In the genomic region with DNA sequence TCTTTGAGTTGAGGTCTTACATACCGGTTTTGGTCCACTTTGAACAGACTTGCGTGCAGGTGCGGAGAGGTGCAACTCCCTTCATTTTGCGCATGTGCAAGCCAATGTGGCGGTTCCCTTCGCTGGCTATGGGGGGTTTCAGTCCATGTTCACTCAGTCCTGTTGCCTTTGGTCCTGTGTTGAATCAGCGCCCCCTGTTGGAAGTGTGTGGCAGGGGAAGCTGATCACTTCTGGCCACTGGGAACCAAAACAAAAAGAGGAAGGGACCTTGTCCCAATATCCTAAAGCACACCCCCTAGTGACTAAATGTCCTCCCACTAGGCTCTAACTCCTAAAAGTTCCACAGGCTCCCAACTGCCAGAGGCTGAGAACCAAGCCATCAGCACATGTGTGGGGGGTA, we compare ENCODE assay signal across 25 mouse cellular contexts. TPM values are rescaled to one million over a fixed set of nuclear protein-coding genes. Genes with fewer than 3 reads are reported as not detected.
A peak's percentile ranks its signal among the peaks of the same experiment; 100 is the strongest.
DNase-seq lines count a peak whose midpoint lies in the region; ATAC-seq and TF ChIP-seq lines count a peak whose summit lies in the region.
"Had no signal": no experiment of that assay in that cellular context is flagged by ENCODE, and none has a peak within 500 bp of the region (broad histone marks: within the 10 kb centered on the region; RNA-seq: fewer than 3 reads in every experiment).

No protein-coding gene starts in this region.

- ATAC-seq in lung, embryonic 14.5 days (ENCODE audit: insufficient read depth): no peak
- ATAC-seq in hindbrain, embryonic 12.5 days (ENCODE audit: low FRiP score): no peak
- no peak for ATAC-seq in hindbrain, postnatal 0 days
- ATAC-seq: forebrain, embryonic 15.5 days; intestine, embryonic 16.5 days had no signal

- no peak overlapping the region for H3K4me2 ChIP-seq in lung, embryonic 14.5 days
- no peak overlapping the region for H3K4me2 ChIP-seq in hindbrain, embryonic 12.5 days (replicated peaks)
- H3K4me2 ChIP-seq in hindbrain, postnatal 0 days (ENCODE audit: low read depth, low read length): no peak overlapping the region
- H3K4me2 ChIP-seq: embryonic facial prominence, embryonic 12.5 days; forebrain, embryonic 15.5 days; hindbrain, embryonic 14.5 days; limb, embryonic 13.5 days; midbrain, embryonic 12.5 days; neural tube, embryonic 15.5 days had no signal

- TF ChIP-seq POLR2A in lung, adult 2 months (IDR thresholded peaks at IDR 0.05; ENCODE audit: borderline replicate concordance, extremely low read depth, low read depth, low read length): no peak

- H3K27me3 ChIP-seq in lung, embryonic 14.5 days (ENCODE audit: insufficient read depth, low read length): no peaks in the 10 kb centered on the region
- no peaks in the 10 kb centered on the region for H3K27me3 ChIP-seq in hindbrain, embryonic 12.5 days
- H3K27me3 ChIP-seq in hindbrain, postnatal 0 days (ENCODE audit: insufficient read depth, low read length): no peaks in the 10 kb centered on the region
- H3K27me3 ChIP-seq: embryonic facial prominence, embryonic 12.5 days; forebrain, embryonic 15.5 days; limb, embryonic 13.5 days; midbrain, embryonic 12.5 days; neural tube, embryonic 15.5 days had no signal

- H3K9me3 ChIP-seq in lung, embryonic 14.5 days (ENCODE audit: low read depth, low read length): no peaks in the 10 kb centered on the region
- no peaks in the 10 kb centered on the region for H3K9me3 ChIP-seq in ES-E14 (ENCODE audit: control insufficient read depth, insufficient read depth, low read depth, low read length)
- H3K9me3 ChIP-seq in hindbrain, embryonic 12.5 days (replicated peaks): no peaks in the 10 kb centered on the region
- no peaks in the 10 kb centered on the region for H3K9me3 ChIP-seq in hindbrain, postnatal 0 days (ENCODE audit: low read length)
- H3K9me3 ChIP-seq: embryonic facial prominence, embryonic 12.5 days; forebrain, embryonic 15.5 days; limb, embryonic 13.5 days; midbrain, embryonic 12.5 days; neural tube, embryonic 15.5 days had no signal

- no peaks in the 10 kb centered on the region for H3K4me1 ChIP-seq in lung, embryonic 14.5 days (ENCODE audit: insufficient read depth)
- no peaks in the 10 kb centered on the region for H3K4me1 ChIP-seq in lung, adult 2 months (ENCODE audit: control insufficient read depth, insufficient read depth, low read length)
- H3K4me1 ChIP-seq in ES-E14 (ENCODE audit: control insufficient read depth in 2 of 2, insufficient read depth in 2 of 2, low read length in 2 of 2, poor library complexity in 1 of 2): peaks cover 2% of the 10 kb centered on the region in 2 experiments; a peak in 2 of 4 replicates
- no peaks in the 10 kb centered on the region for H3K4me1 ChIP-seq in hindbrain, embryonic 12.5 days
- no peaks in the 10 kb centered on the region for H3K4me1 ChIP-seq in hindbrain, postnatal 0 days (ENCODE audit: insufficient read depth, low read length)
- H3K4me1 ChIP-seq: embryonic facial prominence, embryonic 12.5 days; forebrain, embryonic 15.5 days; limb, embryonic 13.5 days; midbrain, embryonic 12.5 days; neural tube, embryonic 15.5 days had no signal

- no peak overlapping the region for H3K4me3 ChIP-seq in lung, embryonic 14.5 days (ENCODE audit: low read depth, low read length)
- no peak overlapping the region for H3K4me3 ChIP-seq in lung, adult 2 months (replicated peaks; ENCODE audit: extremely low read depth, low read depth, low read length)
- 0 out of 4 replicates have a peak overlapping the region, but pooled peaks of 1 of the 2 experiments have one; percentile 1 for H3K4me3 ChIP-seq in ES-E14 (ENCODE audit: insufficient read depth in 1 of 2, low read depth in 1 of 2, low read length in 2 of 2, poor library complexity in 1 of 2, severe bottlenecking in 1 of 2)
- H3K4me3 ChIP-seq in hindbrain, embryonic 12.5 days: no peak overlapping the region
- no peak overlapping the region for H3K4me3 ChIP-seq in hindbrain, postnatal 0 days (ENCODE audit: low read length)
- H3K4me3 ChIP-seq: embryonic facial prominence, embryonic 12.5 days; forebrain, embryonic 15.5 days; heart, adult 2 months; limb, embryonic 13.5 days; midbrain, embryonic 12.5 days; myocyte; neural tube, embryonic 15.5 days had no signal

- no peaks in the 10 kb centered on the region for H3K36me3 ChIP-seq in lung, embryonic 14.5 days (ENCODE audit: insufficient read depth)
- peaks cover 18% of the 10 kb centered on the region; the same call in 1 of the 2 replicates for H3K36me3 ChIP-seq in ES-E14 (ENCODE audit: control insufficient read depth, insufficient read depth, low read length, poor library complexity, severe bottlenecking)
- no peaks in the 10 kb centered on the region for H3K36me3 ChIP-seq in hindbrain, embryonic 12.5 days
- no peaks in the 10 kb centered on the region for H3K36me3 ChIP-seq in hindbrain, postnatal 0 days (ENCODE audit: insufficient read depth, low read length)
- H3K36me3 ChIP-seq: embryonic facial prominence, embryonic 12.5 days; forebrain, embryonic 15.5 days; limb, embryonic 13.5 days; midbrain, embryonic 12.5 days; neural tube, embryonic 15.5 days had no signal

- DNase-seq in heart, adult 11 months: peak; percentile 57
- DNase-seq in heart, adult 8-10 months (ENCODE audit: low spot score): no peak
- DNase-seq in lung, embryonic 14.5 days: no peak
- no peak for DNase-seq in lung, adult 2 months
- peak; percentile 57 for DNase-seq in ES-E14 (ENCODE audit: low read depth, low spot score)
- DNase-seq in hindbrain, postnatal 0 days (ENCODE audit: low spot score): no peak
- DNase-seq: adrenal gland, adult 8-10 months; cerebellum, adult 8-10 months; heart, adult 2 months; heart, postnatal 10 days; kidney, postnatal 10 days; thymus, postnatal 4 days had no signal

- 86% methylated on average over 7 of the region's 7 CpGs for WGBS in lung, embryonic 14.5 days
- 83% methylated on average over 7 of the region's 7 CpGs for WGBS in lung, adult 2 months
- 86% methylated on average over 7 of the region's 7 CpGs for WGBS in hindbrain, embryonic 12.5 days
- 85% methylated on average over 7 of the region's 7 CpGs for WGBS in hindbrain, postnatal 0 days

- TF ChIP-seq CTCF in lung, embryonic 14.5 days (IDR thresholded peaks at IDR 0.05; ENCODE audit: low read depth): 0 out of 2 replicates have a peak, but pooled peaks have one; percentile 15
- TF ChIP-seq CTCF in lung, adult 2 months (IDR thresholded peaks at IDR 0.05; ENCODE audit: insufficient read depth, low read length): no peak
- TF ChIP-seq CTCF in hindbrain, postnatal 0 days (IDR thresholded peaks at IDR 0.05; ENCODE audit: low read depth): no peak

- H3K27ac ChIP-seq in lung, embryonic 14.5 days (ENCODE audit: low read depth): no peak overlapping the region
- H3K27ac ChIP-seq in ES-E14 (ENCODE audit: insufficient read depth, low read depth, low read length, poor library complexity, severe bottlenecking): no peak overlapping the region
- H3K27ac ChIP-seq in hindbrain, embryonic 12.5 days: no peak overlapping the region
- no peak overlapping the region for H3K27ac ChIP-seq in hindbrain, postnatal 0 days
- H3K27ac ChIP-seq: embryonic facial prominence, embryonic 12.5 days; forebrain, embryonic 15.5 days; heart, adult 2 months; hindbrain, embryonic 14.5 days; limb, embryonic 13.5 days; midbrain, embryonic 12.5 days; neural tube, embryonic 15.5 days had no signal

- in situ Hi-C loops in ES-E14 (cut with MboI; ENCODE audit: low sequenced_read_pairs in 2 of 2, unreplicated experiment in 2 of 2): no loop called here

- no peak overlapping the region for H3K9ac ChIP-seq in lung, embryonic 14.5 days
- H3K9ac ChIP-seq in ES-E14 (ENCODE audit: insufficient read depth, low read depth, low read length, poor library complexity, severe bottlenecking): no peak overlapping the region; the same call in 1 of the 2 replicates
- H3K9ac ChIP-seq in hindbrain, embryonic 12.5 days: no peak overlapping the region
- no peak overlapping the region for H3K9ac ChIP-seq in hindbrain, postnatal 0 days (replicated peaks; ENCODE audit: low read length)
- H3K9ac ChIP-seq: embryonic facial prominence, embryonic 12.5 days; forebrain, embryonic 15.5 days; hindbrain, embryonic 14.5 days; limb, embryonic 13.5 days; midbrain, embryonic 12.5 days; neural tube, embryonic 15.5 days had no signal

TF ChIP-seq in ES-E14, 5 proteins besides CTCF, POLR2A, EP300 and RAD21:
- TF ChIP-seq ZNF384 (IDR thresholded peaks at IDR 0.05; ENCODE audit: low read depth, low read length) (no peak), HCFC1 (IDR thresholded peaks at IDR 0.05; ENCODE audit: borderline replicate concordance, insufficient read depth, low read length) (no peak), MAFK (IDR thresholded peaks at IDR 0.05; ENCODE audit: insufficient read depth, low read depth, low read length) (no peak), CHD2 (IDR thresholded peaks at IDR 0.05; ENCODE audit: low read depth, low read length) (no peak)

RNA-seq across cellular contexts. Expression of gene Gm12569, which starts 6.3 kb away (rescaled TPM):
- total RNA-seq in heart, adult 8-10 months (2022): not detected
- not detected in 2 replicates for polyA plus RNA-seq in lung, embryonic 14.5 days (2014; fragmentation: Nextera tagmentation; extraction: Ambion mirVana)
- not detected in 2 replicates for polyA plus RNA-seq in lung, adult 2 months (2012; rRNA removed)
- total RNA-seq in ES-E14 (2012; rRNA removed): 8.0 and 13.0 TPM in 2 replicates
- not detected in 2 replicates for polyA plus RNA-seq in hindbrain, embryonic 12.5 days (2016; fragmentation: Nextera tagmentation; extraction: Ambion mirVana)
- total RNA-seq in hindbrain, postnatal 0 days (2014; rRNA removed): not detected in 2 replicates
- polyA plus RNA-seq in hindbrain, postnatal 0 days (2015; fragmentation: Nextera tagmentation; extraction: Ambion mirVana): not detected in 2 replicates
- total RNA-seq: adrenal gland, adult 8-10 months; gastrocnemius, adult 18-20 months; heart, adult 2 months; heart, postnatal 10 days; layer of hippocampus, adult 8-10 months had no signal
- polyA plus RNA-seq: cortical plate, adult 2 months; embryonic facial prominence, embryonic 12.5 days; forebrain, embryonic 15.5 days; heart, adult 2 months; hindbrain, embryonic 14.5 days; intestine, embryonic 16.5 days; limb, embryonic 13.5 days; lung, embryonic 16.5 days; midbrain, embryonic 12.5 days; myocyte; neural tube, embryonic 15.5 days had no signal

RNA-seq across cellular contexts. Expression of gene Clk4, which starts 47.5 kb away (rescaled TPM):
- total RNA-seq in heart, adult 8-10 months (2022): 10 to 100 TPM; 28.6 to 47.2 (median 37.7) TPM
- polyA plus RNA-seq in lung, embryonic 14.5 days (2014; fragmentation: Nextera tagmentation; extraction: Ambion mirVana): 106 and 115 TPM in 2 replicates
- polyA plus RNA-seq in lung, adult 2 months (2012; rRNA removed): 32.0 and 48.1 TPM in 2 replicates
- 62.5 and 73.7 TPM in 2 replicates for total RNA-seq in ES-E14 (2012; rRNA removed)
- polyA plus RNA-seq in hindbrain, embryonic 12.5 days (2016; fragmentation: Nextera tagmentation; extraction: Ambion mirVana): 150 and 161 TPM in 2 replicates
- 57.6 and 58.3 TPM in 2 replicates for total RNA-seq in hindbrain, postnatal 0 days (2014; rRNA removed)
- 92.5 and 93.3 TPM in 2 replicates for polyA plus RNA-seq in hindbrain, postnatal 0 days (2015; fragmentation: Nextera tagmentation; extraction: Ambion mirVana)

RNA-seq across cellular contexts. Expression of gene BC049762, which starts 48.8 kb away (rescaled TPM):
- under 1 TPM in 2 of 4 experiments, not detected in 2; 0.38 to 0.50 TPM for total RNA-seq in heart, adult 8-10 months (2022)
- 0.53 and 1.4 TPM in 2 replicates for polyA plus RNA-seq in lung, embryonic 14.5 days (2014; fragmentation: Nextera tagmentation; extraction: Ambion mirVana)
- polyA plus RNA-seq in lung, adult 2 months (2012; rRNA removed): not detected in 2 replicates
- 0.31 TPM in 1 of 2 replicates, not detected in the other for total RNA-seq in ES-E14 (2012; rRNA removed)
- 0.25 TPM in 1 of 2 replicates, not detected in the other for polyA plus RNA-seq in hindbrain, embryonic 12.5 days (2016; fragmentation: Nextera tagmentation; extraction: Ambion mirVana)
- total RNA-seq in hindbrain, postnatal 0 days (2014; rRNA removed): 0.29 TPM in 1 of 2 replicates, not detected in the other
- polyA plus RNA-seq in hindbrain, postnatal 0 days (2015; fragmentation: Nextera tagmentation; extraction: Ambion mirVana): 0.39 and 0.40 TPM in 2 replicates
- total RNA-seq: gastrocnemius, adult 18-20 months; heart, postnatal 10 days had no signal
- polyA plus RNA-seq: cortical plate, adult 2 months; myocyte had no signal

Comparison
In these comparisons a context has a peak if more than half of its experiments do, and no peak if none do; other contexts are left out.
1. DNase-seq: peak in heart, adult 11 months (single experiment) and ES-E14 (single experiment); none in heart, adult 8-10 months (single experiment), lung, embryonic 14.5 days (single experiment), lung, adult 2 months (single experiment) and hindbrain, postnatal 0 days (single experiment).